Mouse (Mus musculus): ENCODE measurements around the gene Ipo9. TPM values are rescaled to one million over a fixed set of nuclear protein-coding genes. Genes with fewer than 3 reads are reported as not detected.
A peak's percentile ranks its signal among the peaks of the same experiment; 100 is the strongest.

The Ipo9 gene
- polyA plus RNA-seq, 1 experiment from 2014 or later = 167 TPM

- Histone ChIP-seq H3K4me2 (no peak overlapping the region), H3K9me3 (ENCODE audit: control insufficient read depth, low read length) (no peaks in the 10 kb centered on the region), H3K9ac (ENCODE audit: low read length) (no peak overlapping the region), H3K27ac (ENCODE audit: low read depth, low read length) (no peak overlapping the region), H3K4me3 (ENCODE audit: low read depth, low read length) (no peak overlapping the region), H3K27me3 (ENCODE audit: control insufficient read depth, insufficient read depth, low read length) (no peaks in the 10 kb centered on the region), H3K36me3 (ENCODE audit: control insufficient read depth, insufficient read depth, low read length) (no peaks in the 10 kb centered on the region), H3K4me1 (ENCODE audit: control insufficient read depth, insufficient read depth, low read length) (no peaks in the 10 kb centered on the region)
- no peak for ATAC-seq (ENCODE audit: low FRiP score)
- DNase-seq (ENCODE audit: low spot score, missing footprints) = peak; percentile 69
- WGBS = 62% methylated on average over 4 of the region's 4 CpGs
Observed at GRCm38 (mm10) chr1:135347498-135348169, 82.7 kb downstream of the Ipo9 start.

GRCm38 (mm10) chr1:135346891-135347290 lies 83.4 kb downstream of the Ipo9 start:
- Histone ChIP-seq H3K36me3 (ENCODE audit: control insufficient read depth, insufficient read depth, low read length) (no peaks in the 10 kb centered on the region), H3K9me3 (ENCODE audit: control insufficient read depth, low read length) (no peaks in the 10 kb centered on the region), H3K4me1 (ENCODE audit: control insufficient read depth, insufficient read depth, low read length) (no peaks in the 10 kb centered on the region), H3K9ac (ENCODE audit: low read length) (no peak overlapping the region), H3K4me3 (ENCODE audit: low read depth, low read length) (no peak overlapping the region), H3K4me2 (no peak overlapping the region), H3K27me3 (ENCODE audit: control insufficient read depth, insufficient read depth, low read length) (no peaks in the 10 kb centered on the region), H3K27ac (ENCODE audit: low read depth, low read length) (no peak overlapping the region)
- no peak for ATAC-seq (ENCODE audit: low FRiP score)
- 62% methylated on average over 3 of the region's 3 CpGs for WGBS
- DNase-seq (ENCODE audit: low spot score, missing footprints) = peak; percentile 19

GRCm38 (mm10) chr1:135344026-135344425 lies 86.3 kb downstream of the Ipo9 start:
- H3K27me3 ChIP-seq (ENCODE audit: control insufficient read depth, insufficient read depth, low read length) = no peaks in the 10 kb centered on the region
- no peak overlapping the region for H3K4me3 ChIP-seq (ENCODE audit: low read depth, low read length)
- ATAC-seq (ENCODE audit: low FRiP score) (no peak), DNase-seq (ENCODE audit: low spot score, missing footprints) (no peak)
- no peak overlapping the region for H3K4me2 ChIP-seq
- WGBS = 74% methylated on average over 4 of the region's 4 CpGs
- no peaks in the 10 kb centered on the region for H3K4me1 ChIP-seq (ENCODE audit: control insufficient read depth, insufficient read depth, low read length)
- H3K27ac ChIP-seq (ENCODE audit: low read depth, low read length) = no peak overlapping the region
- H3K9ac ChIP-seq (ENCODE audit: low read length) = no peak overlapping the region
- no peaks in the 10 kb centered on the region for H3K9me3 ChIP-seq (ENCODE audit: control insufficient read depth, low read length)
- no peaks in the 10 kb centered on the region for H3K36me3 ChIP-seq (ENCODE audit: control insufficient read depth, insufficient read depth, low read length)

GRCm38 (mm10) chr1:135341947-135342346 lies 88.4 kb downstream of the Ipo9 start:
- Histone ChIP-seq H3K36me3 (ENCODE audit: control insufficient read depth, insufficient read depth, low read length) (no peaks in the 10 kb centered on the region), H3K4me1 (ENCODE audit: control insufficient read depth, insufficient read depth, low read length) (no peaks in the 10 kb centered on the region), H3K27ac (ENCODE audit: low read depth, low read length) (no peak overlapping the region), H3K9ac (ENCODE audit: low read length) (no peak overlapping the region), H3K4me2 (no peak overlapping the region), H3K4me3 (ENCODE audit: low read depth, low read length) (no peak overlapping the region), H3K9me3 (ENCODE audit: control insufficient read depth, low read length) (no peaks in the 10 kb centered on the region), H3K27me3 (ENCODE audit: control insufficient read depth, insufficient read depth, low read length) (no peaks in the 10 kb centered on the region)
- ATAC-seq (ENCODE audit: low FRiP score) (no peak), DNase-seq (ENCODE audit: low spot score, missing footprints) (peak; percentile 47)
- 80% methylated on average over 8 of the region's 8 CpGs for WGBS

Small RNA genes lying within 50 kb of the gene (microRNA-seq; reads per million reads assigned to microRNA genes)
- 0.95 reads per million for gene Mir1231

Other genes starting within 250 kb of the Ipo9 start
- gene Elf3, start 171.9 kb downstream of the Ipo9 start, polyA plus RNA-seq (2014; fragmentation: Nextera tagmentation; extraction: Ambion mirVana) = 0.21 and 0.42 TPM in 2 replicates
- gene Rnpep, start 146.4 kb downstream of the Ipo9 start, polyA plus RNA-seq (2014; fragmentation: Nextera tagmentation; extraction: Ambion mirVana) = 95.8 and 96.2 TPM in 2 replicates
- gene Timm17a, start 116.7 kb downstream of the Ipo9 start, polyA plus RNA-seq (2014; fragmentation: Nextera tagmentation; extraction: Ambion mirVana) = 177 and 180 TPM in 2 replicates
- gene Lmod1, start 105.7 kb downstream of the Ipo9 start, polyA plus RNA-seq (2014; fragmentation: Nextera tagmentation; extraction: Ambion mirVana) = 0.39 and 0.81 TPM in 2 replicates
- gene Shisa4, start 55.3 kb downstream of the Ipo9 start, polyA plus RNA-seq (2014; fragmentation: Nextera tagmentation; extraction: Ambion mirVana) = 46.5 and 47.2 TPM in 2 replicates
- 10.4 and 13.3 TPM in 2 replicates for gene Nav1, start 176.8 kb upstream of the Ipo9 start, polyA plus RNA-seq (2014; fragmentation: Nextera tagmentation; extraction: Ambion mirVana)